ENCODE assay signal across 33 mouse cellular contexts in the genomic region with DNA sequence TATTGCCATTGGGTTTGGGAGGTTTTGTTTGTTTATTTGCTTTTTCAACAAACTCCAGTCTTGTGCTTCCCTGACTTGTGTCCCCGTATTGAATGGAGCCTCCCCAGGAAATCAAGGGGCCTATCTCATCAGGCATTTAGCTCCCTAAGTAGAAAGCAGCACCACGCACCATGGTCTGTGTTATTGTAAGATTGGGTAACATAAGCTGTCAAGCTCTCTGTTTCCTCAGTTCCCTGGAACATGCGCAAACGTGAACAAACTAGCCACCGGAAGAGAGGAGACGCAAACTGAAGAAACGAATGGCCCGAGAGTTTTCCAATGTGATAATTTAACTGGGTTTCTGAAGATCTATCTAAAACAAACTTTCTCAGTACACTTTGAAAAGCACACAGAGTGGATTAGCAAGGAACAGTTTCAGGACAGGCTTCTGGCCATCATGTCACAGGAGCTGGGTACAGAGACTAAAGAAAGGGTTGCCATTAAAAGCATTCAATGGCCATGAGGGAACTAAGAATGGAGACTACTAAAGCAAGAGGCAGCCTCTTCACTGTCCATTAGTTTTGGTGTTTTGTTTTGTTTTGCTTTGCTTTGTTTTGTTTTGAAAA. TPM values are rescaled to one million over a fixed set of nuclear protein-coding genes. Genes with fewer than 3 reads are reported as not detected.
DNase-seq lines count a peak whose midpoint lies in the region; ATAC-seq and TF ChIP-seq lines count a peak whose summit lies in the region.
"Had no signal": no experiment of that assay in that cellular context is flagged by ENCODE, and none has a peak within 500 bp of the region (broad histone marks: within the 10 kb centered on the region; RNA-seq: fewer than 3 reads in every experiment).

No protein-coding gene starts in this region.

- 73% methylated on average over 8 of the region's 8 CpGs for WGBS in intestine, embryonic 16.5 days
- WGBS in intestine, embryonic 15.5 days: 65% methylated on average over 8 of the region's 8 CpGs
- 86% methylated on average over 8 of the region's 8 CpGs for WGBS in midbrain, embryonic 11.5 days
- 87% methylated on average over 8 of the region's 8 CpGs for WGBS in midbrain, postnatal 0 days

- peak overlapping the region; percentile 6; the same call in 1 of the 2 replicates for H3K27ac ChIP-seq in intestine, embryonic 16.5 days (ENCODE audit: low read length)
- H3K27ac ChIP-seq in intestine, embryonic 15.5 days: no peak overlapping the region
- H3K27ac ChIP-seq in midbrain, embryonic 11.5 days (ENCODE audit: low read depth, low read length): no peak overlapping the region
- H3K27ac ChIP-seq in midbrain, postnatal 0 days (ENCODE audit: low read depth, low read length): no peak overlapping the region
- H3K27ac ChIP-seq: embryonic facial prominence, embryonic 13.5 days; forebrain, embryonic 10.5 days; gastrocnemius, adult 2 months; heart, embryonic 10.5 days; hindbrain, embryonic 10.5 days; hindbrain, embryonic 15.5 days; kidney, postnatal 0 days; limb, embryonic 10.5 days; limb, embryonic 15.5 days; midbrain, embryonic 15.5 days; neural tube, embryonic 12.5 days had no signal

- no peak for TF ChIP-seq CTCF in midbrain, postnatal 0 days (IDR thresholded peaks at IDR 0.05)

- no peaks in the 10 kb centered on the region for H3K9me3 ChIP-seq in intestine, embryonic 16.5 days (ENCODE audit: control insufficient read depth, low read length)
- no peaks in the 10 kb centered on the region for H3K9me3 ChIP-seq in intestine, embryonic 15.5 days
- H3K9me3 ChIP-seq in midbrain, embryonic 11.5 days (ENCODE audit: control insufficient read depth, low read length): no peaks in the 10 kb centered on the region
- no peaks in the 10 kb centered on the region for H3K9me3 ChIP-seq in midbrain, postnatal 0 days (ENCODE audit: low read length)
- H3K9me3 ChIP-seq: embryonic facial prominence, embryonic 13.5 days; forebrain, embryonic 10.5 days; heart, embryonic 10.5 days; hindbrain, embryonic 10.5 days; hindbrain, embryonic 15.5 days; limb, embryonic 10.5 days; limb, embryonic 15.5 days; midbrain, embryonic 15.5 days; neural tube, embryonic 12.5 days had no signal

- no peaks in the 10 kb centered on the region for H3K27me3 ChIP-seq in intestine, embryonic 16.5 days (replicated peaks; ENCODE audit: control insufficient read depth, insufficient read depth, low read length)
- H3K27me3 ChIP-seq in intestine, embryonic 15.5 days (replicated peaks): no peaks in the 10 kb centered on the region
- H3K27me3 ChIP-seq in midbrain, embryonic 11.5 days (ENCODE audit: control insufficient read depth, insufficient read depth, low read length): no peaks in the 10 kb centered on the region
- H3K27me3 ChIP-seq in midbrain, postnatal 0 days (ENCODE audit: insufficient read depth, low read length): no peaks in the 10 kb centered on the region
- H3K27me3 ChIP-seq: embryonic facial prominence, embryonic 13.5 days; hindbrain, embryonic 15.5 days; limb, embryonic 15.5 days; midbrain, embryonic 15.5 days; neural tube, embryonic 12.5 days had no signal

- H3K4me3 ChIP-seq in intestine, embryonic 16.5 days (ENCODE audit: low read length): no peak overlapping the region
- no peak overlapping the region for H3K4me3 ChIP-seq in intestine, embryonic 15.5 days (replicated peaks)
- no peak overlapping the region for H3K4me3 ChIP-seq in midbrain, embryonic 11.5 days (ENCODE audit: low read depth, low read length)
- H3K4me3 ChIP-seq in midbrain, postnatal 0 days (ENCODE audit: low read depth, low read length): no peak overlapping the region
- H3K4me3 ChIP-seq: embryonic facial prominence, embryonic 13.5 days; forebrain, embryonic 10.5 days; gastrocnemius, adult 2 months; heart, embryonic 10.5 days; hindbrain, embryonic 10.5 days; hindbrain, embryonic 15.5 days; limb, embryonic 10.5 days; limb, embryonic 15.5 days; midbrain, embryonic 15.5 days; myocyte; neural tube, embryonic 12.5 days had no signal

- no peak for ATAC-seq in intestine, embryonic 16.5 days
- no peak for ATAC-seq in intestine, embryonic 15.5 days
- ATAC-seq in midbrain, embryonic 11.5 days (ENCODE audit: low FRiP score): no peak
- ATAC-seq in midbrain, postnatal 0 days (ENCODE audit: low FRiP score): no peak
- ATAC-seq in granulocyte monocyte progenitor cell, adult 5-6 weeks (replicated peaks; ENCODE audit: poor library complexity, severe bottlenecking): peak; percentile 55
- ATAC-seq in monocyte, adult 5-6 weeks (replicated peaks; ENCODE audit: insufficient number of reproducible peaks, low FRiP score, low TSS enrichment, poor library complexity, severe bottlenecking): peak; percentile 64; the same call in 1 of the 2 replicates
- ATAC-seq: CD4-positive, CD25-positive, alpha-beta regulatory T cell, adult 4 months; forebrain, embryonic 16.5 days; inflammation-experienced regulatory T-cells, adult 6 months; midbrain, embryonic 15.5 days had no signal

- no peak overlapping the region for H3K9ac ChIP-seq in intestine, embryonic 16.5 days (ENCODE audit: low read depth, low read length)
- H3K9ac ChIP-seq in intestine, embryonic 15.5 days: no peak overlapping the region
- H3K9ac ChIP-seq in midbrain, embryonic 11.5 days (ENCODE audit: low read length): no peak overlapping the region
- H3K9ac ChIP-seq in midbrain, postnatal 0 days (replicated peaks; ENCODE audit: low read length, poor library complexity, severe bottlenecking): no peak overlapping the region
- H3K9ac ChIP-seq: embryonic facial prominence, embryonic 13.5 days; hindbrain, embryonic 15.5 days; limb, embryonic 15.5 days; midbrain, embryonic 15.5 days; neural tube, embryonic 12.5 days had no signal

- peak; percentile 73 for DNase-seq in midbrain, embryonic 11.5 days (ENCODE audit: low spot score, missing footprints)
- no peak for DNase-seq in midbrain, postnatal 0 days (ENCODE audit: low spot score)
- no peak for DNase-seq in urinary bladder, postnatal 4 days (ENCODE audit: low spot score in 2 of 2)
- no peak for DNase-seq in left cerebral cortex, adult 8-10 months (ENCODE audit: low spot score in 2 of 2)
- DNase-seq: cerebellum, adult 11-12 months; cerebellum, adult 9-11 months; gastrocnemius, adult 2 months; heart, postnatal 10 days; kidney, adult 8-10 months; layer of hippocampus, postnatal 36 days; lung, adult 2 months; lung, postnatal 14 days; right cerebral cortex, adult 18-20 months; thymus, adult 2 months; thymus, postnatal 36 days had no signal

- no peaks in the 10 kb centered on the region for H3K36me3 ChIP-seq in intestine, embryonic 16.5 days (ENCODE audit: control insufficient read depth, insufficient read depth, low read length)
- no peaks in the 10 kb centered on the region for H3K36me3 ChIP-seq in intestine, embryonic 15.5 days
- H3K36me3 ChIP-seq in midbrain, embryonic 11.5 days (ENCODE audit: control insufficient read depth, insufficient read depth, low read length): no peaks in the 10 kb centered on the region
- H3K36me3 ChIP-seq in midbrain, postnatal 0 days (ENCODE audit: insufficient read depth, low read length): no peaks in the 10 kb centered on the region
- H3K36me3 ChIP-seq: embryonic facial prominence, embryonic 13.5 days; forebrain, embryonic 10.5 days; heart, embryonic 10.5 days; hindbrain, embryonic 10.5 days; hindbrain, embryonic 15.5 days; limb, embryonic 10.5 days; limb, embryonic 15.5 days; midbrain, embryonic 15.5 days; neural tube, embryonic 12.5 days had no signal

- H3K4me2 ChIP-seq in intestine, embryonic 16.5 days (ENCODE audit: low read depth, low read length): no peak overlapping the region
- H3K4me2 ChIP-seq in intestine, embryonic 15.5 days (replicated peaks): no peak overlapping the region
- H3K4me2 ChIP-seq in midbrain, embryonic 11.5 days: no peak overlapping the region
- H3K4me2 ChIP-seq in midbrain, postnatal 0 days (ENCODE audit: low read depth, low read length, poor library complexity, severe bottlenecking): no peak overlapping the region
- H3K4me2 ChIP-seq: embryonic facial prominence, embryonic 13.5 days; hindbrain, embryonic 15.5 days; limb, embryonic 15.5 days; midbrain, embryonic 15.5 days; neural tube, embryonic 12.5 days had no signal

- no peaks in the 10 kb centered on the region for H3K4me1 ChIP-seq in intestine, embryonic 16.5 days (ENCODE audit: control insufficient read depth, insufficient read depth, low read length)
- no peaks in the 10 kb centered on the region for H3K4me1 ChIP-seq in intestine, embryonic 15.5 days (replicated peaks)
- H3K4me1 ChIP-seq in midbrain, embryonic 11.5 days (ENCODE audit: control insufficient read depth, insufficient read depth, low read length): no peaks in the 10 kb centered on the region
- H3K4me1 ChIP-seq in midbrain, postnatal 0 days (ENCODE audit: insufficient read depth, low read length): no peaks in the 10 kb centered on the region
- H3K4me1 ChIP-seq: midbrain, embryonic 15.5 days had no signal

RNA-seq across cellular contexts. Expression of gene Tec, which starts 48.1 kb away (rescaled TPM):
- 14.9 and 15.0 TPM in 2 replicates for polyA plus RNA-seq in intestine, embryonic 16.5 days (2015; fragmentation: Nextera tagmentation; extraction: Ambion mirVana)
- 12.8 and 13.0 TPM in 2 replicates for polyA plus RNA-seq in intestine, embryonic 15.5 days (2015; fragmentation: Nextera tagmentation; extraction: Ambion mirVana)
- 3.3 and 4.5 TPM in 2 replicates for polyA plus RNA-seq in midbrain, embryonic 11.5 days (2014; fragmentation: Nextera tagmentation; extraction: Ambion mirVana)
- 3.9 and 5.4 TPM in 2 replicates for total RNA-seq in midbrain, postnatal 0 days (2014; rRNA removed)
- polyA plus RNA-seq in midbrain, postnatal 0 days (2015; fragmentation: Nextera tagmentation; extraction: Ambion mirVana): 2.3 TPM in 2 replicates
- total RNA-seq in granulocyte monocyte progenitor cell, adult 5-6 weeks (2014; fragmentation: Nextera tagmentation): 36.0 and 42.9 TPM in 2 replicates
- total RNA-seq in granulocyte monocyte progenitor cell, adult 5-6 weeks (2017): 33.9 and 39.8 TPM in 2 replicates
- 92.8 to 110 TPM (median 97.0 TPM) in 3 replicates for total RNA-seq in monocyte, adult 5-6 weeks (2017)
- total RNA-seq in left cerebral cortex, adult 8-10 months (2022): 1 to 10 TPM; 2.4 to 6.6 (median 3.9) TPM

Comparison
In these comparisons a context has a peak if more than half of its experiments do, and no peak if none do; other contexts are left out.
1. ATAC-seq: peak in granulocyte monocyte progenitor cell, adult 5-6 weeks (single experiment) and monocyte, adult 5-6 weeks (single experiment); none in intestine, embryonic 16.5 days (single experiment), intestine, embryonic 15.5 days (single experiment), midbrain, embryonic 11.5 days (single experiment) and midbrain, postnatal 0 days (single experiment).